Mouse (Mus musculus) spleen, adult 2 months (tissue): Measurements from ENCODE around the gene Gm3417.

Source experiments
- CTCF ChIP-seq: fragments of 200-500 bp; IDR thresholded peaks from 2 replicates; pipeline ENCODE4 v1.5.1; 2011; ENCODE audit warnings: mild to moderate bottlenecking, inconsistent platforms; ENCODE audit not compliant: insufficient read depth, insufficient read length, insufficient replicate concordance; ENCODE audit errors: extremely low read depth
- POLR2A ChIP-seq: fragments of 200-500 bp; IDR thresholded peaks from 2 replicates; pipeline ENCODE4 v1.6.1; 2011; ENCODE audit warnings: low read depth, low read length, inconsistent platforms

DNA sequence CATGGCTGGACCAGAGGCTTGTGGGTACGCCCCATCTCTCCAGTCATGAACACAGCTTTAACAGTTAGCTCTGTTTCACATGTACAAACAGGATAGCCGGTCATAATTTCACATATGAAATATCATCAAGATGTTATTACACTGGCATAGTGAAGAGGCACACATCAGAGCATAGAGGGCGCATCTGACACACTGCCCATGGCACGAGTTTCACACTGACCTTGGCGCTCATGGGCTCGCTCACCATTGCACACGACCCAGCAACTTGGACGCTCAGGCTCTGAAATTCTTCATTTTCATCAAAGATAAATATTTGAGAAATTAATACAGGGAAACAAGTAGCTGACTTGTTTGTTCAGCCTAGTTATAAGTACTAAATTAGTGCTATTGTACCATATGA lies 60.7 kb downstream of the Gm3417 start:
- TF ChIP-seq CTCF (no peak), POLR2A (no peak)
